Mouse (Mus musculus): ENCODE data around the gene Fermt3.
"Not testable (repeated sequence)": the region's sequence is repeated elsewhere in the genome, so short reads cannot be mapped to it uniquely, and the experiment has no call there.

The Fermt3 gene

GRCm38 (mm10) chr19:7019191-7019590 lies at the start of gene Fermt3:
TSS of gene Fermt3 (minus strand) at chr19:7019469.
- DNase-seq (ENCODE audit: low spot score in 2 of 2), result no peak

DNA sequence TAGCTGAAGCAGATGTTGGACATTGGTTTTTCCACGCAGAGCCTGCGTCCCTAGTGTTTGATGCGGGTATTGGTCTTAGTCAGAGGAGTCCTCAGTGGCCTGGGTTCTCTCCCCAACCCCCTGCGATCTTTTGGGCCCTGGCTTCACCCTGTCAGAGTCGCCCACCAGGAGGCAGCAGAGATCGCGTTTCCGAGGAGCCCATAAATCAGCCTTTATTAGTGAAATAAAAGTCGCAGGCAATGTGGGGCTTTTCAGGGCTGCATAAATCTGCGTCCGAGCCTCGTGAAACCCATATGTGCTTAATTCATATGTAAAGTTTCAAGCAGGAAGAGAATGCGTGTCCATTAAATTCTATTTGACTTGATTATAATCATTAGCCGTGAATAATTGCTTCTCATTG lies 48.9 kb upstream of the Fermt3 start:
- peak; percentile 64 to 80 for DNase-seq (ENCODE audit: low spot score in 2 of 2)

DNA sequence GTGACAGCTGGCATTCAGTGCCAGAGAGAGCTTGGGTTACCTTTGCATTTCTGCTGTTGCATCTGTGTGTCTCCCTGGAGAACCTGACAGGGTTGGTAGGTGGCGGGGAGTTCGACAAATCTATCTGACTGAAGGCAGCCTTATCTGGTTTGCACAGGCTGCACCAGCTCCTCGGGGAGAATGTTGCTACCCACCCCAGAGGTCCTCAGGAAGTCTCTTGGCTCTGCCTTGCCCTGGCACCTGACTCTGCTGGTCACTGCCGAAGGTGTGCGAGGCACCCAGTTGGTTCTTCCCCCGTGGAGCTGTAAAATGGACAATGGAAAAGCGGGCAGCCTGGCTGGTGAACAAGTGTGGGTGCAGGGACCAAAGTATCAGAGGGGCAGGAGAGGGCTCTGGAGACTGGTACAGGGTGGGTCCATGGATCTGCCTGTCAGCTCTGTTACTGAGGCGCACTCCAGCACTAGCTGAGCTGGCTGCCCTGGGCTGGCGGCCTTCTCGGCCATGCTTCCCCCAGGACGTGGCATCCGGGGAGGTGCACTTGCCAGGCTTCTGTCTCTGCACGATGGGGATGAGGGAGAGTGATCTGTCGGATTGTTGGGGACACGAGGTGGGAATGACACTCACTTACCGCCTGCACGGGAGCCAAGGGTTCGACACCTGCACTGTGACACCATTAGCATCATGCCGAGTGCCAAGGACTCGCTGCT lies 48.2 kb upstream of the Fermt3 start:
- no peak for DNase-seq (ENCODE audit: low spot score in 2 of 2)

DNA sequence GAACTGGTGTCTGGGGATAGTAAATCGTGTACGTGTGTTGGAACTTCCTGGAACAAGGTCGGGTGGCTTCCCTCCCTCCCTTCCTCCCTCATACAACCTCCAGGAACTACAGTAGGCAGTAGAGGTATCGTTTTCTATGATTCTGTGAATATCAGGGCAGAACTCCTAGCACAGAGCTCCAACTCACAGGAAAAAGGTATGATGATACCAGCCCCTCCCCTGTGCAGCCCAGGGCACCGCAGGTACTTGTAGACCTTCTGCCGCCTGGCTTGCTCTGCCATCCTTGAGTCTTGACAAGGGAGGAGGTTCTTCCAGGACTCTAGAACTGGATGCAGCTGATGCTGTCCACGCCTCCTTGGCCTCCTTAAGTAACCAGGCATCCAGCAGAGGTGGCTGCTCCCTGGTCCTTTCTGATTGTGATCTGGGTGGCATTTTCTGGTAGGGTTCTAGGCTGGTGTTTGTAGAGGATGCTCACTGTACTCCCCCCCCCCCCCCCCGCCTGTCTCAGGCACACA lies 47.6 kb upstream of the Fermt3 start:
- no peak for DNase-seq (ENCODE audit: low spot score in 2 of 2)

DNA sequence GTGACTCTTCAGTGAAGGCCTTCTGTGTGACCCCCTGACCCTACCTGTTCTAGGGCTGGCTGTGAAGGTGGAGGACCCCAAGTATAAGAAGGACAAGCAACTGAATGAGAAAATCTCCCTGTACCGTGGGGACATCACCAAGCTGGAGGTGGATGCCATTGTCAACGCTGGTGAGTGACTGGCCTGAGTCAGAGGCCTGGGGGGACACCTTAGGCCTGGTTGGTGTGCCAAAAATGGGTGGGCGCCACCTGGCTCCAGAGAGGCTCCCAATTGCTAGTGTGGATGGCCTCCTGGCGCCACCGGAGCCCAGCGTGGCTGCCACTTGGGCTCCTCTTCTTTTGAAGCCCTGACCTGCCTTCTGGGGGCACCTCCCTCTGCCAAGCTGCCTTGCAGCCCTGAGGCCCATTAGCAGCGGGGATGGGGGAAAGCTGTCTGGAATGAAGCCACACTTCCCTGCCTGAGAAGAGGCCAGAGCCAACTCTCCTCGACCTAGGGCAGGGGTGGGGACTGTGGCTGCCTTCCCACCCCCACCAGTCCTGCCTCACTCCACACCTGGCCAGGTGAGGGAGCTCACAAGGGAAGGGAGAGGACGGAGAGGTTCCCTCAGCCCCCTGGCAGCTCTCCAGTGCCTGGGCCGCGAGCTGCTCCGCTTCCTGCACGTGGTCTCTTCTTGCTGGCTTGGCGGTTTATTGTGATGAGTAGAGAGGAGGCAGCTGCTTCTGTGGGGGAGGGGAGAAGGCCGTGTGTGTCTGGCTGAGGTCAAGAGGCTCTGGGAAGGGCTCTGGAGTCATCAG lies 47.0 kb upstream of the Fermt3 start:
- DNase-seq (ENCODE audit: low spot score in 2 of 2), result no peak

DNA sequence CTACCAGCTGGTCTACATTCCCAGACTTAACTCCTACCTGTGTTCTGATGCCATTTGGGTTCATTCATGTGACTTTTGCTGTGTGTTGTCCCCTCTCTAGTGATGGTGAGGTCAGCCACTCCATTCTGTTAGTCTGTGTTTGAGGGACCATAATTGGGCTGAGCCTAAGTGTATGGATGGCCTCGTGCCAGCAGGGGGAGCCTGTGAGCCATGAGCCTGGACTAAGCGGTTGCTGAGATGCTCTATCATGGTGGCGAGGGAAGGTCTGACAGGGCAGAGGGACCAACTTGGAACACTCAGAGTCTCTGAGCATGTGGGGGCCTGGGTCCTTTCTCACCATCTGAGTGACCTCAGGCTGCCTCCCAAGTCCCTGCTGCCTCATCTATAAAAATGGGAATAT lies 45.3 kb upstream of the Fermt3 start:
- peak; percentile 71 to 76 for DNase-seq (ENCODE audit: low spot score in 2 of 2)

DNA sequence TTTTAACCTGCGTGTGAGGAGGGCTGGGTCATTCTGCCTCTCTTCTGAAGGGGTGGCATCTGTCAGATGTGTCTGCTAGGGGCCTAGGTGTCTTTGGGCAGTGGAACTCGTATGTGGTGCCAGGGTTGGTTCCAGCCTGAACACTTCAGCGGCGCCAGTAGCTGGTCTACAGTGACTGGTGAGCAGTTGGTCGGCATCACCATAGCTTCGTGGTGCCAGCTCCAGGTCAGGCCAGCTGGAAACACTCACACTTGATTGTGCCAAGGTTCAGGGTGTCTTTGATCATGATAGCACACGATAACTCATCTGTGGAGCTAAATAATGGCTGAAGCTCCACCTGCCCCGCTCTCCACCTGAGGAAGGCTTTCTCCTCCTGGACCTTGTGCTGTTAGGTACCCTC lies 43.6 kb upstream of the Fermt3 start:
- no peak for DNase-seq (ENCODE audit: low spot score in 2 of 2)

DNA sequence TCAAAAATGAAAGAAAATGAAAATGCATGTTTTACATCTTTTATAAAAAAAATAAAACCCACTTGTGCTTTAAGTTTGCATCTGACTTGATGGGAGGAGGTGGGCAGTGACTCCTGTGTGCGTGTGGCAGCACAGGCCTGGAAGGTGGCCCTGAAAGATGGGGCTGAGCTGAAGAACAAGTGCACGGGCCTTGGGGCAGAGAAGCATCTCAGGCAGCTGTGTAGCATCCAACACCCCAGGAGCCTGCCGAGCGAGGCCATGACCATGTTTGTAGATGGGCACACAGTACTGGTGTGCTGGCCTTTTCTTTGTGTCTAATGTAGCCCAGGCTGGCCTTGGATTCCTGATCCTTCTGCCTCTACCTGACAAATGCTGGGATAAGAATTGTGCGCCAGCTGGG lies 42.8 kb upstream of the Fermt3 start:
- no peak for DNase-seq (ENCODE audit: low spot score in 2 of 2)

DNA sequence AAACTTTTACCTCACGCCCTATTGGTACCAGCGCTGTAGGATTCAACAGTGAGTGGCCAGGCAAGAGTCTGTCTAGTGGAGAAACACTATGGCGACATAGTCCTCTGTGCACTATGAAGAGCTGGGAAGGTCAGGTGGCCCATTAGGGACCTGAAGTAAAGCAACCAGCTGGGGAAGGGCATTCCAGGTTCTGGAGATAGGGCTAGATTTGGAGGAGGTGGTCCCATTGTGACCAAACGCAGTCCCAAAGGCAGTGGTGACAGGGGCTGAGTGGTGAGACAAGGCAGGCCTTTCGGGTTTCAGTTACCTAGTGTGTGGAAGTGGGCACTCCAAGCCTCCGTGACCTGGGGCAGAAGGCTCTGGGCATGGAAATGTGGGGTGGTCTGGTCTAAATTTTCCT lies 39.3 kb upstream of the Fermt3 start:
- no peak for DNase-seq (ENCODE audit: low spot score in 2 of 2)

DNA sequence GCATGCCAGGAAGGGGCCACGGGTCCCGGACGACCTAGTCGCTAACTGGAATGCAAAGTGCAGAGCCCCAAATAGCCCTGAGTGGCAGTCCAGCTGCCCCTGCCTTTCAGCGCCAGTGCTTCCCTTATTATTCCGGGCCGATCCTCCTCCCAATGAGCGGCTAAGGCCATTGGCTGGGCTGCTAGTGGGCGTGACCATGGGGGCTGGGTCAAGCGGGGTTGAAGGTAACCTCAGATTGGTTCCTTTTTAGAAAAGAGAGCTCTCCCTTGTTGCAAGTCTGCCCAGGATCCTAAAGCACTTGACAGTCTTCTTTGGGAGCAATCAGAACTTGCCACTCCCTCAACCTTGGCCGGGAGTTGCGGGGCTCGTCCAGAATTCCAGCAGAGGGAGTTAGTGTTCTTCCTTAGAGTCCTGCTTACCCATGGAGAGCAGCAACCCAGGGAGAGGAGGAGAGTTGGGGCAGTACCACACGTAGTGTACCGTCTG lies 38.5 kb upstream of the Fermt3 start:
- peak; percentile 78 to 82 for DNase-seq (ENCODE audit: low spot score in 2 of 2)

DNA sequence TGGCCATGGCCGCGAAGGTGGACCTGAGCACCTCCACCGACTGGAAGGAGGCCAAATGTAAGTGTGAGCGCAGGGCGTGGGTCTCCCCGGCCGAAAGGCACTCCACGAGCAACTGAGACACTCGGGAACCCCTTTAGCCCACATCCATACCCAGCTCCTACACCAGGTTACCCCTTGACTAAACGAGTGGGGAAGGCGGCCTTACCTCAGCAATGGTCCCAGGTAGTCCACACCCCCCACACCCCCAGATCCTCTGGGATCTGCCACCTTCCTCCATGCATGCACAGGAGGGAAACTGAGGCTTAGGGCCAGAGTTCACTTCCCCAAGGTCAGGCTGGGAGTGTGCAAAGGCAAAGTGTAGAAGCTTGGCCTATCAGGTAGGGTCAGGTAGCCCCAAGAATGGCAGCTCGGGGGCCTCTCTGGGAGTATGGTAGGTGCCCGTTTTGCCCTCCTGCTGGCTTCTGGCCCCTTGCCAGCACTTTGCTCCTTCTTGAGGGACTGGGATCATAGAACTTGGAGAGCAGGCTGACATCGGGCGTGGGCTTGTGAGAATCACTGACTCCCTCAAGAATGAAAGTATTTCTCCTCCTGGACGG lies 38.0 kb upstream of the Fermt3 start:
- DNase-seq (ENCODE audit: low spot score in 2 of 2), result no peak

GRCm38 (mm10) chr19:7056248-7057087 lies 37.2 kb upstream of the Fermt3 start, which contains the start of gene Macrod1:
TSS of gene Macrod1 (plus strand) at chr19:7056810.
- DNase-seq (ENCODE audit: low spot score in 2 of 2), result peak; percentile 71 to 80

GRCm38 (mm10) chr19:7055173-7055572 lies 35.9 kb upstream of the Fermt3 start:
- DNase-seq (ENCODE audit: low spot score in 2 of 2), result peak in 1 of 2 experiments; percentile 34

- no peak for DNase-seq (ENCODE audit: low spot score in 2 of 2)
Observed at GRCm38 (mm10) chr19:7054772-7055171, 35.5 kb upstream of the Fermt3 start.

- not testable (repeated sequence) for DNase-seq (ENCODE audit: low spot score in 2 of 2)
Observed at GRCm38 (mm10) chr19:7053382-7053781, 34.1 kb upstream of the Fermt3 start.

GRCm38 (mm10) chr19:7044706-7045105 lies 25.4 kb upstream of the Fermt3 start:
- no peak for DNase-seq (ENCODE audit: low spot score in 2 of 2)

GRCm38 (mm10) chr19:7044279-7044678 lies 25.0 kb upstream of the Fermt3 start:
- no peak for DNase-seq (ENCODE audit: low spot score in 2 of 2)

DNA sequence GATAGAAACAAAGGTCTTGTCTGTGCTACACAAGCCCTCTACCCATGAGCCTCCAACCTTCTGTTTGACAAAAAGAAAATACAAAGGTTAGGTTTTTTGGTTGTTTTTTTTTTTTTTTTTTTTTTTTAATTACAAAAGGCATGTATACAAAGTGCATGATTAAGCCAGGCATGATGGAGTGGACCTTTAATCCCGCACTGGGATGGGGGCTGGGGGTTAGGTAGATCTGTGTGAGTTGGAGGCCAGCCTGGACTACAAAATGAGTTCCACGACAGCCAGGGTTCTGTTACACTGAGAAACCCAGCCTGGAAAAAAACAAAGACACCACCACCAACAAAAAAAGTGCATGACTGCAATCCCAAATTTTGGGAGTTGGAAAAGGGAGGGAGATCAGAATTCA lies 21.9 kb upstream of the Fermt3 start:
- DNase-seq (ENCODE audit: low spot score in 2 of 2), result no peak

- no peak for DNase-seq (ENCODE audit: low spot score in 2 of 2)
Observed at GRCm38 (mm10) chr19:7040637-7041130, 21.4 kb upstream of the Fermt3 start.

DNA sequence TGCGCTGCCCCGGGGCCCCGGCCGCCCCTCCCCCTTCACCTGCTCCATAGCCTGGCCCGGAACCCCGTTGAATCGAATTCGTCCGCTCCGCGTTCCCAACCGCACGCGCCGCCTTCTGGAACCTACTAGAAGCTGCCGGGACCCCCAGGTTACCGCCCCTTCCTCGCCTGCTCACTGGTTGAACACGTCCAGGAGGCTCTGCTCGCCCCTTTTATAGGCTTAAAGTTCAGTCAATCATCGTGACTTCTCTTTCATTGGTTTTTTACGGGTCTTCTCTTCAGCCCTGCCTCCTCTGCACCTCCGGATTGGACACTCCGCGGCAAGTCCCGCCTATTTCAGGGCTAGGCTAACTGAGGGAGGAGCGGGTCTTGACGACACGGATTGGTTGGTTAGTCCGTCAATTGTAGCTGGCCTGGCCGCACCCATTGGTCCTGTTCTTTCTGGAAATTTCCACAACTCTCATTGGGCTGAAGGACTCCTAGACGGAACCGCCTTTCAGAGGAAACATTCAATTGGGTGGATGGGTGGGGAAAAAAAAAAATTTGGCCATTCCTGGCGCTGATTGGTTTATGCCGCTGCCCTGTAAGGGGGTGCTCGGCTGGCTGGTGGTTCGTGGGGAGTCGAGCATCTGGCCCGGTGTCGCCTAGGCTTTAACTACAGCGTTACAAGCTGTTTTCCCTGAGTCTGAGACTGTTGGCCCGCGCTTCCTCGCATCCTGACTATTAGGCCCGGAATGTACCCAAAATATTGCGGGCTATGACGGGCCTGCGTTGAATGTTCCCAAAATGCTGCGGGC lies 20.8 kb upstream of the Fermt3 start, which contains the start of gene Stip1:
Gene Stip1, minus strand, starts transcription at position 127 of the 796 bp plus-strand sequence.
- DNase-seq (ENCODE audit: low spot score in 2 of 2), result peak; percentile 91 to 99

Data from urinary bladder, adult 18-20 months (tissue).